Mouse (Mus musculus): Measurements from ENCODE around the gene Itga8.

Gene Itga8

DNA sequence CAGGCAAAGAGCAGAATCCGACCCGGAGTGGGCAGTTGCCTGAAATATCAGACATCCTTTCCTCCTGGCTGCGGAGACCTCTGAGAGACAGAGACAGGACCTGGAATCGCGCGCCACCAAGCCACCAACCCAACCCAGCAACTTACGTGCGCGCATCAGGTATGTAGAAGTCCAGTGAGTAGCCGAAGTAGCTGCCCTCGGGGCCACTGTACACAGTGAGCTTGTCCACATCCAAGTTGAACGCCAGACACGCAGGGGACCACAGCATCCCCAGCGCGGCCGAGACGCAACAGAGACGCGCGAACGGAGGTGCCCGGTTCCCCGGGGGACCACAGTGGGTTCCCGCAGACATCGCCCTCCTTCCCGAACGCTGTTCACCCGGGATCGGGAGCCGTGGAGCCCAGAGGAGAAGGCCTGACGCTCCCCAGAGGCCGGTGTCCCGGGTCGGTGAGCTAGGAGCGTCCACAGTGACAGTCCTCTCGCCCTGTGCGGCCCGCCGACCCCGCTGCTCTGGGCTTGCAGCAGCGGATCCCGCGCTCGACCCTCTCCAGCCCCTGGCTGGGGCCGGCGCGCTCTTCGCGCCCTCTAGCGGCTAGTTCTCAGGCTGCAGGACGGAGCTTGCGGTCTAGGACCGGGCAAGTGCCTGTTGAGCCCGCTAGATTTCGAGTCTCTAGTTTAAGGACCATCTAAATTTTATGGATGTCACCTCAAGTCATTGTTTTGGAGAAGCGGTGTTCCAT, at the start of gene Itga8:
TSS of gene Itga8 (minus strand) at position 492 of the 740 bp plus-strand sequence.
- no peak for DNase-seq (ENCODE audit: low read depth, low spot score)

GRCm38 (mm10) chr2:12348914-12349313, 47.2 kb upstream of the Itga8 start:
- DNase-seq (ENCODE audit: low read depth, low spot score) = no peak

GRCm38 (mm10) chr2:12331962-12332361, 30.2 kb upstream of the Itga8 start:
- peak; percentile 58 for DNase-seq (ENCODE audit: low read depth, low spot score)

DNA sequence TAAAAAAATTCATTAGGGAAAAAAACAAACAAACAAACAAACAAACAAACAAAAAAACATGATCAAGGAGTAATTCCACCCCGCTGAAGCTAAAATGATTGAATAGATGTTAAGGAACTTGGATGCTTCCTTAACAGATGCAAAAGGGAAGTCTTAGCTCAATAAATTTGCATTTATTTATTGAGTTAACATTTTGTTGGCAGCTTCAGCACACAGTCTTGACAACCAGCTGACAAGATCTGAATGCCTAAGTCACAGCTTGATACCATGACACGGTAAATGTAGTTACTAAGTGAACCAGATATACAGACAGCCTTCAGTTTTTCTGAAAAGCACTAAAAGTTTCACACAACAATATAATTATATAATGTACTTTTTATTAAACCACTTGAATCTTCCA, 27.9 kb upstream of the Itga8 start:
- no peak for DNase-seq (ENCODE audit: low read depth, low spot score)

DNA sequence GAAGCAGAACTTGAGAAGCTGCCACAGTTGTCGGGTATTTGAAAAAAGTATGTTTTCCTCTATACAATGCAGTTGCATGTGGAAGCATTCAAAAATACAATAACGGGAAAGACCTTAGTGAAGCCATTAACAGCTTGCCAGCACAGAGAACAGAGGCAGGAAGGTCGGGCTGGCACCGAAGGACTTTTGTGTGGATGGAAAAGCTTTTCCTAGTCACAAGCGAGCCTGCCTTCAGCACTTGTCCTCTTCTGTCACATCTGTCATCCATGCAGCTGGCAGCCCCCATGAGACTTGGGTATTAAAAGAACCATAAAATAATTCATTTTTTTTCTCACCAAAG, 27.3 kb upstream of the Itga8 start:
- no peak for DNase-seq (ENCODE audit: low read depth, low spot score)

DNA sequence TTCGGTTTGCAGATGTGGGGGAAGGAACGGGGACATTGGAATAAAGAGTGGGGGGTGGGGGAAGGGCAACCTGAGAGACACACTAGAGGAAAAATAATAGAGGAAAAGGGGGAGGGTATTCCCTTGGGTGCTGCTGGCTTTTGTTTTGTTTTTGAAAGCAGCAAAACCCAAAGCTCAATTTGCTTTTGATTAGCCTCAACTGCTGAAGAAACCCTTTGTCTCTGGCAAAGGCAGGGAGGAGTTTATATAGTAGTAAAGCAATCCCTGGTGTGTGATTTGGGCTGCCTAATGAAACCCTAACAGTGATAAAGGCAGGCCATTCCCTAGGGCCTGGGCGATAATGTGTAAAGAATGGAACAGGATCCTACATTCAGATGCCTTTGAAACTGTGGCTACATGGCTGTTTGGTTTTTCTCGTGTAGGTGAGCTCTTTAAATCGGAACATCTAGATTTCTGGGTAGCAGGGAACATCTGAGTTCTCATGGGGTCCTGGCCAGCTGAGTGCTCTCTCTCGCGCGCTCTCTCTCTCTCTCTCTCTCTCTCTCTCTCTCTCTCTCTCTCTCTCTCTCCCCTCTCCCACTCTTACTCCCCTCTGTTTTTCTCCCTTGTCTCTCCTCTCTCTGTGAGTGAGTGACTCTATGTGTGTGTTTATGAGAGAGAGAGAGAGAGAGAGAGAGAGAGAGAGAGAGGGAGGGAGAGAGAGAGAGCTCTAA, 26.8 kb upstream of the Itga8 start:
- DNase-seq (ENCODE audit: low read depth, low spot score) = no peak

GRCm38 (mm10) chr2:12327691-12328354, 26.1 kb upstream of the Itga8 start:
- no peak for DNase-seq (ENCODE audit: low read depth, low spot score)

DNA sequence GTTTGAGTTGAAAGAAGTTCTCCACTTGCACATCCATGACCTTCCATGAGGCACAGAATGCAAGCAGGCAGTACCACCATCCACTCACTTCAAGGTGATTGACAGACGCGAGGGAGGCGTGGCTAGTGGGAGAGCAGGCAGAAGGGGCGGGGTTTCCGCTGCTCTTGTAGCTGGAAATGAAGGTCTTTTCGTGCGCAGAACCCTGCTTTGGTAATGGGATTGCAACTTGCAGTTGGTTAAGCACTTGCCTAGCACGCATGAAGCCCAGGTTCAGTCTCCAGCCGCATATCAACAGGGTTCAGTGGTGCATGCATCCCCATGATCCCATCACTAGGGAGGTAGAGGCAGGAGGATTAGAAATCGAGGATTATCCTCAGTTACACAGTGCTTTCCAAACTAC, 25.5 kb upstream of the Itga8 start:
- no peak for DNase-seq (ENCODE audit: low read depth, low spot score)

GRCm38 (mm10) chr2:12325868-12326267, 24.1 kb upstream of the Itga8 start:
- no peak for DNase-seq (ENCODE audit: low read depth, low spot score)

DNA sequence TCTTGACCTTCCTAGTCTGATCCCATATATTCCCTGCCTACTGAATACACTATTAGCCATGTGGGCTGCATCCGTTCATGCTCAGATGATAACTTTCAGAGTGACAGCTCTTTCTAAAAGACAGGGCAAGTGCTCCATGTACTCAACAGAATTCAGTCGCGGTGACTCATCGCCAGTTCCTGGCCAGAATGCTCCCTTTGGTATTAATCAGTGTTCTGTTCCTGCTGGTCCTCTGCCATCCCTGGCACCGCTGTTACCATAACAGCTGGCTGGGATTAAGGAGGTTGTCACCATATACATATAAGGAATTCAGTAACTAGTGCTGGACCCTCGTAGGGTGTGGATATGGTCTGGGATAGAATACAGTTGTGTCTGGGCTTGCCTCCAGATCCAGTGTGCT, 23.7 kb upstream of the Itga8 start:
- no peak for DNase-seq (ENCODE audit: low read depth, low spot score)

- DNase-seq (ENCODE audit: low read depth, low spot score) = no peak
These were observed 19.2 kb upstream of the Itga8 start for GRCm38 (mm10) chr2:12320914-12321313.

DNA sequence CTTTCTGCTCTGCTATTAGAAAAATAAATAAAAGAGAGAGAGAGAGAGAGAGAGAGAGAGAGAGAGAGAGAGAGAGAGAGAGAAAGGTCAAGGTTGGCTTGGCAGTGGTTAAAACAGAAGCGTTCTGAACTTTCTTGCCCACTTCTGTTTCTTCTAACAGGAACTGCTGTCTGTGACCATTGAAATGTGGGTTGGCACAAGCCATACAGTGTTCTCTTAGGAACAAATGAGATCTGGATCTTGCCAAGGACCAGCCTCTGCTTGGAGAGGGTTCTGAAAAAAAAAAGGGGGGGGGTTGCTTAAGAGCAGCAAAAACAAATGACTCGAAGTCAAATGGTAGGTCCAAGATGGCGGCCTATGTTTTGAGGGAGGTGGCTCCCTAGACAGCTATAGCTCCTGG, 17.0 kb upstream of the Itga8 start:
- DNase-seq (ENCODE audit: low read depth, low spot score) = no peak

GRCm38 (mm10) chr2:12318036-12318435, 16.3 kb upstream of the Itga8 start:
- DNase-seq (ENCODE audit: low read depth, low spot score) = no peak

- no peak for DNase-seq (ENCODE audit: low read depth, low spot score)
These were observed 15.6 kb upstream of the Itga8 start for GRCm38 (mm10) chr2:12317343-12317742.

GRCm38 (mm10) chr2:12316361-12316760, 14.6 kb upstream of the Itga8 start:
- DNase-seq (ENCODE audit: low read depth, low spot score) = no peak

- no peak for DNase-seq (ENCODE audit: low read depth, low spot score)
These were observed 12.3 kb upstream of the Itga8 start for GRCm38 (mm10) chr2:12314028-12314427.

- DNase-seq (ENCODE audit: low read depth, low spot score) = no peak
These were observed 6.7 kb upstream of the Itga8 start for GRCm38 (mm10) chr2:12308466-12308865.

- no peak for DNase-seq (ENCODE audit: low read depth, low spot score)
These were observed 5.6 kb upstream of the Itga8 start for GRCm38 (mm10) chr2:12307311-12307710.

DNA sequence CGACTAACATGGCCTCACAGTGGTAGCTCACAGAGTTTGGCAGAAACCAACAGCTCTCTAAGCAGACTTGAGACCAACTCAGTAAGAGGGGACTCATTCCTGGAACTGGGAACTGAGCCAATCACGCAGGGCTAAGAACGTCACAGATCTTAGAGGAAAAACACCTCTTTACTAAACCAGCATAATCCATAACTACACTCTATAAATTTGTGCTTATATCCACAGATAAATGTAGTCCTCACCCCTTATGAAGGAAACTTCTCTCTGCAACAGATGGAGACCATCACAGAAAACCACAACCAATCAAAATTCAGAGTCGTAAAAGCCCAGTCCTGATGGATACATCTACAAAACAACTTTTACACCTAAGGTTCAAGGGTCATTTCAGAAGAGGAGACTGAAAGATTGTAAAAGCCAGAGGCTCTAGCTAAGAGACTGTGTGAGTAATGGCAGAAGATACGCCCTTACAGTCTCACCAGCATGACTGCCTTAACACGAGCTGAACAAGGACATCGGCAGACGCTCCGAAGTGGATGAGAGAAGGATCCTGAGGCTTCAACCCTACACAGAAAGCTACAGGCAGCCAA, 3.4 kb upstream of the Itga8 start:
- no peak for DNase-seq (ENCODE audit: low read depth, low spot score)

GRCm38 (mm10) chr2:12300449-12301228, 1.1 kb downstream of the Itga8 start:
- DNase-seq (ENCODE audit: low read depth, low spot score) = no peak

- no peak for DNase-seq (ENCODE audit: low read depth, low spot score)
These were observed 4.4 kb downstream of the Itga8 start for GRCm38 (mm10) chr2:12297287-12297686.

- DNase-seq (ENCODE audit: low read depth, low spot score) = peak; percentile 76
These were observed 6.6 kb downstream of the Itga8 start for GRCm38 (mm10) chr2:12295150-12295549.

All from telencephalon, adult 2 months (tissue).